Mouse (Mus musculus) limb, embryonic 11.5 days (tissue): ENCODE measurements around the gene Rnaseh2b. TPM values are rescaled to one million over a fixed set of nuclear protein-coding genes. Genes with fewer than 3 reads are reported as not detected.

ENCODE experiments used
- ATAC-seq: fragments of 200-750 bp; cut with Nextera tagmentation; 2 replicates; pipeline ENCODE4 v1.8.0; 2017; ENCODE audit warnings: low read depth; ENCODE audit not compliant: insufficient number of reproducible peaks, low FRiP score, low TSS enrichment
- DNase-seq: peaks from one replicate; pipeline ENCODE4 v3.0.0-alpha.2; 2015; ENCODE audit warnings: low spot score
- H3K27ac ChIP-seq: fragments of 300-500 bp; sonication (generic); replicated peaks from 2 replicates; pipeline ENCODE4 v1.5.1; 2014; ENCODE audit warnings: low read depth, mild to moderate bottlenecking, low read length
- H3K27me3 ChIP-seq: fragments of 300-500 bp; sonication (generic); 2 replicates; pipeline ENCODE4 v1.6.1; 2014; ENCODE audit warnings: mild to moderate bottlenecking, low read length, mixed read lengths; ENCODE audit not compliant: control insufficient read depth, insufficient read depth
- H3K36me3 ChIP-seq: fragments of 300-500 bp; sonication (generic); 2 replicates; pipeline ENCODE4 v1.6.1; 2014; ENCODE audit warnings: mild to moderate bottlenecking, low read length, moderate library complexity, mixed read lengths; ENCODE audit not compliant: control insufficient read depth, insufficient read depth
- H3K4me1 ChIP-seq: fragments of 300-500 bp; sonication (generic); 2 replicates; pipeline ENCODE4 v1.6.1; 2014; ENCODE audit warnings: low read length, mixed read lengths; ENCODE audit not compliant: control insufficient read depth, insufficient read depth
- H3K4me2 ChIP-seq: fragments of 300-500 bp; sonication (generic); 2 replicates; pipeline ENCODE4 v1.6.1; 2014; ENCODE audit warnings: low read depth, mild to moderate bottlenecking, moderate library complexity; ENCODE audit not compliant: severe bottlenecking
- H3K4me3 ChIP-seq: fragments of 300-500 bp; sonication (generic); 2 replicates; pipeline ENCODE4 v1.5.1; 2014; ENCODE audit warnings: low read depth, low read length
- H3K9ac ChIP-seq: fragments of 300-500 bp; sonication (generic); 2 replicates; pipeline ENCODE4 v1.6.1; 2014; ENCODE audit warnings: mild to moderate bottlenecking, low read length
- H3K9me3 ChIP-seq: fragments of 300-500 bp; sonication (generic); 2 replicates; pipeline ENCODE4 v1.6.1; 2016; ENCODE audit warnings: low read length; ENCODE audit not compliant: control insufficient read depth
- WGBS: fragments of 180-500 bp; shearing (Covaris S2); extraction: QIAGEN DNeasy Blood & Tissue Kit; methylation state at CpG from one replicate; pipeline ENCODE4 v1.1.7; 2014; 5-methylcytosine and 5-hydroxymethylcytosine counted together
- polyA plus RNA-seq: library from polyadenylated mRNA; unstranded; fragments of >200 nt; fragmentation: Nextera tagmentation; extraction: Ambion mirVana; gene quantifications from 2 replicates; pipeline ENCODE4 v1.2.1, GENCODE M21; 2014

The Rnaseh2b gene
- polyA plus RNA-seq, 1 experiment from 2014 or later, result 61.1 TPM

DNA sequence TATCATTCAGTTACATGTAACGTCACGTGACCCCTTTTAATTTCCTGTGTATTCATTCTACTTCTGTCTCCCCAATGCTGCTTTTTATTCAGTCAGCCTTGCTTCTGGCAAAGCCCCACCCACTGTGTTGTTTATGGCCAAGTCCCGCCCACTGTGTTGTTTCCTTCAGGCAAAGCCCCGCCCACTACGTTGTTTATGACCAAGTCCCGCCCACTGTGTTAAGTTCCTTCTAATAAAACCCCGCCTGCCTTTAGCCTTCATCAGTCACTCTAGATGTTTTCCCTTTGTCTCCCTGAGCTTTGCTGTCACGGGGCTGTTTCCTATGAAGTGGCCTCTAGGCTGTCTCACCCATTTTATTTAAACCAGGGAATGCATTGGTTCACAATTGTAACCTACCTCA, 38.0 kb upstream of the Rnaseh2b start:
- no peak overlapping the region for H3K9ac ChIP-seq
- H3K4me1 ChIP-seq, result 0 out of 2 replicates have a peak, but pooled peaks cover 3% of the 10 kb centered on the region
- no peak for DNase-seq
- no peak for ATAC-seq
- 62% methylated on average over 8 of the region's 8 CpGs for WGBS
- no peaks in the 10 kb centered on the region for H3K9me3 ChIP-seq
- no peaks in the 10 kb centered on the region for H3K36me3 ChIP-seq
- H3K4me3 ChIP-seq, result no peak overlapping the region
- no peak overlapping the region for H3K27ac ChIP-seq
- no peak overlapping the region for H3K4me2 ChIP-seq
- H3K27me3 ChIP-seq, result no peaks in the 10 kb centered on the region

DNA sequence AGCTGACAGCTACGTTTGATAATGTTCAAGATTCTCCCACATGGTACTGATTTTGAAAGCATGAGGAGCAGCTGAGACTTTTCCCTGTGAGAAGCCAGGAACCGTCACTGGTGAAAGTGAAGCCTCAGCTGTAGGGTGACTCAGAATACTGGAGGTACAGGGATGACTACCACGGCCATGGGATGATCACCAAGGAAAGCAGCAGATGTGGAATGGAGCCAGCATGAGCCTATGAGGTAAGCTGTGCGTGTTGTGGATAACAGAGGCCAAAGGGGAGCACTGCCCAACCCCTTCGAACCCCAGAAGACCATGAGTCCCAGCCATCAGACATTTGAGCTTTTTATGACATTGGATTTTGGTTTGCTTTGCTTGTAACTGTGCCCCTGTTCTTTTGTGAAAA, 36.3 kb upstream of the Rnaseh2b start:
- 85% methylated on average over 5 of the region's 5 CpGs for WGBS
- ATAC-seq (no peak), DNase-seq (no peak)
- Histone ChIP-seq H3K36me3 (no peaks in the 10 kb centered on the region), H3K4me3 (no peak overlapping the region), H3K9me3 (no peaks in the 10 kb centered on the region), H3K27me3 (no peaks in the 10 kb centered on the region), H3K27ac (no peak overlapping the region), H3K4me1 (0 out of 2 replicates have a peak, but pooled peaks cover 3% of the 10 kb centered on the region), H3K4me2 (no peak overlapping the region), H3K9ac (no peak overlapping the region)

DNA sequence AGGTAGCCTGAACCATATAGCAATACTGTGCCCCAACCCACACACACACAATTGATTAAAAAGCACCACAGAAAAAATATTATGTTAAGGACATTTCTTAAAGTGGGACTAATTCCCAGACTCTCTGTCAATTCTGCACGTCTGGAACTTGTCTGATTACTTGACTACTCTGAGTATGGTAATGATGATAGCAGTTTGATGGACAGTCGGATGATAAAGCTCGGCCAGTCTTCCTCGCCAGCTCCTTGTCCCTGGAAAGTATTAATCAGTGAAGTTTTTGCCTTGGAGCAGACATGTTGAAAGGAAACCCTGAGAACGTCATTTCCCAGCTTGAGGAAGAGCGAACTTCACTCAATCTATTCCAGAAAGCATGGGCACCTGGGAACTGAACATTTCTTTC, 34.3 kb upstream of the Rnaseh2b start:
- Histone ChIP-seq H3K4me2 (no peak overlapping the region), H3K4me1 (0 out of 2 replicates have a peak, but pooled peaks cover 3% of the 10 kb centered on the region), H3K27ac (no peak overlapping the region), H3K9me3 (no peaks in the 10 kb centered on the region), H3K36me3 (no peaks in the 10 kb centered on the region), H3K9ac (no peak overlapping the region), H3K4me3 (no peak overlapping the region), H3K27me3 (no peaks in the 10 kb centered on the region)
- no peak for DNase-seq
- no peak for ATAC-seq
- 56% methylated on average over 6 of the region's 6 CpGs for WGBS

DNA sequence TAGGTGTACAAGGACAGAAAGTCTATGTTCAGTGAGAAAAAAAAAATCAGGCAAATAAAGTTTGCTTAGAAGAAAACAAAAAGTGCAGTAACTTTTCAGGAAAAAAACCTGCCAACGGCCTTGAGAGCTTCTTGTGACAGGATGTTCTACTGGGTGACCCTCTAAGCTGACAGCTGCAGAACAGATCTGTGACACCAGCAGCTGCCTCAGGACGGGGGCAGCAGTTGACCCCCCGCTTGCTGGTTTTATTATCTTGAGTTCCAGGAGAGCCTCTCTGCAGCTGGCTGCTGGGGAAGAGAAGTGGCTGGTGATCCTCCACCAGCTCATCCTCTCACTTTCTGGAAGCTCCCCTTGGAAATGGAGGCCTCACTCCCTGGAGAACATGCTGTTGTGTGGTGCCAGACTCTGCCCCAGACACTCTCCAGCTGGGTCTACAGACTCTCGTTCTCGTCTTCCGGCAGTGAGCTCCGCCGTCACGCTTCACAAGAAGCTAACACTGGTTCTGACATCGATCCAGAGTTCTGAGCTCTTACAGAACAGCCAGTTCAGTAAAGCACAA, 33.3 kb upstream of the Rnaseh2b start:
- Histone ChIP-seq H3K9ac (no peak overlapping the region), H3K36me3 (no peaks in the 10 kb centered on the region), H3K9me3 (no peaks in the 10 kb centered on the region), H3K4me1 (0 out of 2 replicates have a peak, but pooled peaks cover 3% of the 10 kb centered on the region), H3K4me3 (no peak overlapping the region), H3K27ac (no peak overlapping the region), H3K4me2 (no peak overlapping the region), H3K27me3 (no peaks in the 10 kb centered on the region)
- ATAC-seq, result no peak
- DNase-seq, result no peak
- 59% methylated on average over 10 of the region's 10 CpGs for WGBS

DNA sequence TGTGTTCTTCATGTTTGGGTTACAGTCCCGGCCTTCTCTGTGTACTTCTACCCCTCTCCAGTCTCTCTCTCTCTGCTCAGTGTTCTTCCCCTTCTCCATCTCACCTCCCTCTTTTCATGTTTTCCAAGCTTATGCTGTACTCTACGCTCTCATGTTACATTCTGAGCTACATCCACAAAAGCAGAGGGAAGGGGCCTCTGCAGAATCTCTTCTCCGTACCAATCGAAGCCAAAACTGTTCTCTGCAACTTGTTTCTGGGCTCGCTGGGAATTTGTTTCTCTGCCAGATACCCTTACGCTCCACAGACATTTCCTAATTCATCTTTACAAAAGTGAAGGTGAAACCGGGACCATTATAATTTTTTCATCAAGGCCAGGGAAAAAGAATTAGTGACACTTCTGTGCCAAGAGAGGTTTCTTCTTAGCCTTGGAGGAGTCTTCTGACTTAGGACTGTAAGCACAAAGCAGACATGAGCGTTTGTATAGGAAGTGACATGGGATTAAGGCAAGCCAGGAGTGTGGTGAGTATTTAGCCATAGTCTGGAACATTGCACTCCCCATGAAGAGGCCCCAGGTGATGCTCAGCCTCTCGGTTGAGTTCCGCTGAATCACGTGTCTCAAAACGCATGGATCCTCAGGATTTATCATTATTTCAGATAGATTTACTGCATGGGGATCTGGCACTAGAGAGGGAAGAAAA, 21.5 kb upstream of the Rnaseh2b start:
- no peak overlapping the region for H3K4me2 ChIP-seq
- H3K36me3 ChIP-seq, result no peaks in the 10 kb centered on the region
- H3K4me3 ChIP-seq, result no peak overlapping the region
- no peak for ATAC-seq
- H3K9me3 ChIP-seq, result no peaks in the 10 kb centered on the region
- no peak overlapping the region for H3K27ac ChIP-seq
- no peak for DNase-seq
- no peak overlapping the region for H3K9ac ChIP-seq
- H3K27me3 ChIP-seq, result no peaks in the 10 kb centered on the region
- 89% methylated on average over 12 of the region's 12 CpGs for whole genome bisulfite sequencing
- H3K4me1 ChIP-seq, result no peaks in the 10 kb centered on the region

DNA sequence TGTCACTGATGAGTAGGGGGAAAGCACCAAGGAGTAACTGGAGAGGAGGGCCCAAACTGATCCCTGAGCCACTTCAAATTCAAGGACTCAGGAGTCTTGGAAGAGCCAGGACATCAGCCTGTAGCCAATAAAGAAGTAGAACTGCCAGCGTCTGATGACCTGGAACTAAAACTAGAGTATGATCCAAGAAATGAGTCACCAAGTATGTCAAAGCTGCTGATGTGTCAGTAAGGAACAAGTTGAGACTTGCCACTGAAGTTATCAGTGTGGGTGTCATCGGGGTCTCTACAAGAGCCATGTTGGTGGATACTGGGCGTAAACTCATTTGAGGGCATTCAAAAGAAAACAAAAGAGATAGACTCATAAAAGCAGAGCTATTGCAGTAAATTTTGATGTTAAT, 18.8 kb upstream of the Rnaseh2b start:
- Histone ChIP-seq H3K4me2 (no peak overlapping the region), H3K27me3 (no peaks in the 10 kb centered on the region), H3K36me3 (no peaks in the 10 kb centered on the region), H3K9ac (no peak overlapping the region), H3K4me1 (no peaks in the 10 kb centered on the region), H3K9me3 (no peaks in the 10 kb centered on the region), H3K27ac (no peak overlapping the region), H3K4me3 (no peak overlapping the region)
- ATAC-seq (no peak), DNase-seq (no peak)
- 94% methylated on average over 3 of the region's 3 CpGs for WGBS

DNA sequence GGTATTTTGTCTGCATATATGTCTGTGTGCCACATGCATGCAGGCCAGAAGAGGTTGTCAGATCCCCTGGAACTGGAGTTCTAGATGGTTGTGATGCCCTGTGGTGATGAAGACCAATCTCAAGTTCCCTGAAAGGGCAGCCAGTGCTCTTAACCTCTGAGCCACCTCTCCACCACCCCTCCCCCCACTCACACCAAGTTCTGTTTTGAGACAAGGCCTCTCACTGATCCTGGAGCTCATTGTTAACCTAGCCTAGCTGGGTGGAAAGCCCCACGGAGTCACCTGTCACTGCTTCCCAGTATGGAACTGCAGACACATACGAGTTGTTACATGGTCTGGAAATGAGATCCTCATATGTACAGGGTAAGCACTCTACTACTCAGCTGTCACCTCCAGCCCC, 9.4 kb upstream of the Rnaseh2b start:
- Histone ChIP-seq H3K4me1 (no peaks in the 10 kb centered on the region), H3K4me2 (no peak overlapping the region), H3K9me3 (no peaks in the 10 kb centered on the region), H3K27ac (no peak overlapping the region), H3K9ac (no peak overlapping the region), H3K4me3 (no peak overlapping the region), H3K27me3 (no peaks in the 10 kb centered on the region), H3K36me3 (no peaks in the 10 kb centered on the region)
- 68% methylated on average over 2 of the region's 2 CpGs for WGBS
- no peak for DNase-seq
- no peak for ATAC-seq

DNA sequence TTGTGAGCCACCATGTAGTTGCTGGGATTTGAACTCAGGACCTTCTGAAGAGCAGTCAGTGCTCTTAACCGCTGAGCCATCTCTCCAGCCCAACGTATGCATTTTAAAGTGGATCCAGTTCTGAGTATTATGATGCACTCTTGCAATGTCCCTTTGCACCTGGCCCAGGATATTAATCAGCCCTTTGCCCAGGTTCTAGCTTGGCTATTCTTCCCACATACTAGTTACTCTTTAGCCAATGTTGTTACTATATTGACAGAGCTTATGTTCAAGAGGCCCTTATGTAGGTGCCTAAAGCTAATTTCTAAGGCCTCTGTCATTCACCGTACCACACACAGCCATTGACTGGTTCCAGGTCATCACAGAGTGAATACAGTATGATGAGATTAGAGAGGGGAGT, 3.7 kb upstream of the Rnaseh2b start:
- no peak overlapping the region for H3K4me2 ChIP-seq
- H3K9ac ChIP-seq, result no peak overlapping the region
- 92% methylated on average over 3 of the region's 3 CpGs for WGBS
- no peak overlapping the region for H3K4me3 ChIP-seq
- H3K9me3 ChIP-seq, result no peaks in the 10 kb centered on the region
- H3K27ac ChIP-seq, result no peak overlapping the region
- no peak for ATAC-seq
- no peak for DNase-seq
- peaks cover 2% of the 10 kb centered on the region; the same call in 1 of the 2 replicates for H3K27me3 ChIP-seq
- H3K36me3 ChIP-seq, result no peaks in the 10 kb centered on the region
- H3K4me1 ChIP-seq, result peaks cover 2% of the 10 kb centered on the region; the same call in 1 of the 2 replicates
